In the genomic region with DNA sequence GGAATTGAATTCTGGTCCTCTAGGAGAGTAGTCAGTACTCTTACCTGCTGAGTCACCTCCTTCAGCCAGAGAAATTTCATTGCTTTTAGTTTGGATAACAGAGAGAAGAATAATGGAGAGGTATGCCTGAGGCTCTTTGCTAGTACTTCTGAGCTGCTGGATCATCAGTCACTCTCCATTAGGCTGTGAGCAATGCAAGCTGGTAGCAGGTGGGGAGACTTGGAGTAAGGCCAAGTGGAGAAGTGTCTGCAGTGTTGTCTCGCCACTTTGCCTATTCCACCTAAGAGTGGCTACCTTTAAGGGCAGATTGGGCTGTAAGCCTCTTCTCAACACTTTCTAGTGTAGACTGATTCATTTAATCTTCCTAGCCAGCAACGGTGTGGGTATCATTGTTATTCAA, we compare ENCODE assay signal across 27 mouse cellular contexts.
DNase-seq lines count a peak whose midpoint lies in the region; ATAC-seq lines count a peak whose summit lies in the region.
"Had no signal": no experiment of that assay in that cellular context is flagged by ENCODE, and none has a peak within 500 bp of the region (broad histone marks: within the 10 kb centered on the region; RNA-seq: fewer than 3 reads in every experiment).

No protein-coding gene starts in this region.

- H3K4me2 ChIP-seq in hindbrain, embryonic 14.5 days (replicated peaks): no peak overlapping the region
- H3K4me2 ChIP-seq in hindbrain, embryonic 13.5 days: no peak overlapping the region
- H3K4me2 ChIP-seq in neural tube, embryonic 14.5 days (ENCODE audit: low read depth, low read length): no peak overlapping the region
- H3K4me2 ChIP-seq in forebrain, embryonic 12.5 days: no peak overlapping the region
- H3K4me2 ChIP-seq: heart, embryonic 13.5 days; limb, embryonic 13.5 days; liver, embryonic 13.5 days; midbrain, embryonic 13.5 days; neural tube, embryonic 13.5 days had no signal

- 63% methylated on average over 2 of the region's 2 CpGs for WGBS in hindbrain, embryonic 14.5 days
- 69% methylated on average over 2 of the region's 2 CpGs for WGBS in hindbrain, embryonic 13.5 days
- 65% methylated on average over 2 of the region's 2 CpGs for WGBS in neural tube, embryonic 14.5 days
- 88% methylated on average over 2 of the region's 2 CpGs for WGBS in forebrain, embryonic 12.5 days

- H3K27me3 ChIP-seq in hindbrain, embryonic 14.5 days (ENCODE audit: control insufficient read depth, insufficient read depth, low read length): no peaks in the 10 kb centered on the region
- no peaks in the 10 kb centered on the region for H3K27me3 ChIP-seq in hindbrain, embryonic 13.5 days
- no peaks in the 10 kb centered on the region for H3K27me3 ChIP-seq in neural tube, embryonic 14.5 days (ENCODE audit: control insufficient read depth, insufficient read depth, low read length)
- no peaks in the 10 kb centered on the region for H3K27me3 ChIP-seq in forebrain, embryonic 12.5 days
- H3K27me3 ChIP-seq: CH12.LX; heart, embryonic 13.5 days; liver, embryonic 13.5 days; midbrain, embryonic 13.5 days; neural tube, embryonic 13.5 days had no signal

- peak; percentile 61 for DNase-seq in hindbrain, embryonic 14.5 days (ENCODE audit: low spot score)
- DNase-seq in neural tube, embryonic 10.5 days (ENCODE audit: extremely low spot score, low spot score): no peak
- DNase-seq in cerebellum, adult 18-20 months: peak; percentile 49 to 53
- DNase-seq in cerebellum, postnatal 25 days: peak; percentile 22 to 62
- DNase-seq: adrenal gland, postnatal 10 days; B cell, adult 2 months; forebrain, postnatal 0 days; gastrocnemius, postnatal 25 days; heart, adult 2 months; heart, postnatal 14 days; kidney, postnatal 36 days; layer of hippocampus, postnatal 36 days; liver, embryonic 13.5 days; lung, adult 2 months; lung, postnatal 14 days; thymus, adult 2 months; thymus, postnatal 4 days had no signal

- H3K9ac ChIP-seq in hindbrain, embryonic 14.5 days: no peak overlapping the region
- H3K9ac ChIP-seq in hindbrain, embryonic 13.5 days: no peak overlapping the region
- H3K9ac ChIP-seq in neural tube, embryonic 14.5 days (replicated peaks; ENCODE audit: low read depth, low read length): no peak overlapping the region
- no peak overlapping the region for H3K9ac ChIP-seq in forebrain, embryonic 12.5 days
- H3K9ac ChIP-seq: forebrain, postnatal 0 days; heart, embryonic 13.5 days; limb, embryonic 13.5 days; liver, embryonic 13.5 days; midbrain, embryonic 13.5 days; neural tube, embryonic 13.5 days had no signal

- ATAC-seq in hindbrain, embryonic 14.5 days (ENCODE audit: low FRiP score): peak; percentile 61; the same call in 1 of the 2 replicates
- no peak for ATAC-seq in hindbrain, embryonic 13.5 days (ENCODE audit: low FRiP score)
- ATAC-seq in neural tube, embryonic 14.5 days (ENCODE audit: low read depth): peak; percentile 45; the same call in 1 of the 2 replicates
- no peak for ATAC-seq in forebrain, embryonic 12.5 days (ENCODE audit: low FRiP score)
- ATAC-seq: forebrain, postnatal 0 days; intestine, postnatal 0 days; midbrain, embryonic 13.5 days had no signal

- H3K36me3 ChIP-seq in hindbrain, embryonic 14.5 days (replicated peaks; ENCODE audit: control insufficient read depth, insufficient read depth): no peaks in the 10 kb centered on the region
- H3K36me3 ChIP-seq in hindbrain, embryonic 13.5 days: no peaks in the 10 kb centered on the region
- H3K36me3 ChIP-seq in neural tube, embryonic 14.5 days (ENCODE audit: control insufficient read depth, insufficient read depth, low read length): no peaks in the 10 kb centered on the region
- no peaks in the 10 kb centered on the region for H3K36me3 ChIP-seq in forebrain, embryonic 12.5 days (replicated peaks)
- H3K36me3 ChIP-seq: G1E; heart, embryonic 13.5 days; limb, embryonic 13.5 days; liver, embryonic 13.5 days; midbrain, embryonic 13.5 days; neural tube, embryonic 13.5 days had no signal

- no peak overlapping the region for H3K4me3 ChIP-seq in hindbrain, embryonic 14.5 days (replicated peaks; ENCODE audit: low read length)
- no peak overlapping the region for H3K4me3 ChIP-seq in hindbrain, embryonic 13.5 days
- H3K4me3 ChIP-seq in neural tube, embryonic 14.5 days (ENCODE audit: low read depth, low read length): no peak overlapping the region
- no peak overlapping the region for H3K4me3 ChIP-seq in forebrain, embryonic 12.5 days (replicated peaks)
- H3K4me3 ChIP-seq: heart, adult 2 months; heart, embryonic 13.5 days; limb, embryonic 13.5 days; liver, embryonic 13.5 days; midbrain, embryonic 13.5 days; neural tube, embryonic 13.5 days had no signal

- H3K27ac ChIP-seq in hindbrain, embryonic 14.5 days: no peak overlapping the region
- no peak overlapping the region for H3K27ac ChIP-seq in hindbrain, embryonic 13.5 days
- no peak overlapping the region for H3K27ac ChIP-seq in neural tube, embryonic 14.5 days (ENCODE audit: low read depth, low read length)
- H3K27ac ChIP-seq in forebrain, embryonic 12.5 days: no peak overlapping the region
- H3K27ac ChIP-seq: heart, adult 2 months; heart, embryonic 13.5 days; limb, embryonic 13.5 days; liver, embryonic 13.5 days; midbrain, embryonic 13.5 days; neural tube, embryonic 13.5 days had no signal

- peaks cover 19% of the 10 kb centered on the region for H3K4me1 ChIP-seq in hindbrain, embryonic 14.5 days (replicated peaks; ENCODE audit: control insufficient read depth, insufficient read depth, low read length)
- H3K4me1 ChIP-seq in hindbrain, embryonic 13.5 days (replicated peaks): peaks cover 20% of the 10 kb centered on the region
- H3K4me1 ChIP-seq in neural tube, embryonic 14.5 days (ENCODE audit: control insufficient read depth, insufficient read depth, low read length): peaks cover 5% of the 10 kb centered on the region; the same call in 1 of the 2 replicates
- H3K4me1 ChIP-seq in forebrain, embryonic 12.5 days: peaks cover 20% of the 10 kb centered on the region

- no peaks in the 10 kb centered on the region for H3K9me3 ChIP-seq in hindbrain, embryonic 14.5 days (ENCODE audit: control insufficient read depth, low read length)
- no peaks in the 10 kb centered on the region for H3K9me3 ChIP-seq in hindbrain, embryonic 13.5 days
- no peaks in the 10 kb centered on the region for H3K9me3 ChIP-seq in neural tube, embryonic 14.5 days (ENCODE audit: control insufficient read depth, low read length)
- no peaks in the 10 kb centered on the region for H3K9me3 ChIP-seq in forebrain, embryonic 12.5 days
- H3K9me3 ChIP-seq: heart, embryonic 13.5 days; limb, embryonic 13.5 days; liver, embryonic 13.5 days; midbrain, embryonic 13.5 days; neural tube, embryonic 13.5 days had no signal

Comparison
In these comparisons a context has a peak if more than half of its experiments do, and no peak if none do; other contexts are left out.
1. ATAC-seq: peak in hindbrain, embryonic 14.5 days (single experiment) and neural tube, embryonic 14.5 days (single experiment); none in hindbrain, embryonic 13.5 days (single experiment) and forebrain, embryonic 12.5 days (single experiment).